Mouse (Mus musculus): ENCODE results near the gene Zfp219.

Gene Zfp219

DNA sequence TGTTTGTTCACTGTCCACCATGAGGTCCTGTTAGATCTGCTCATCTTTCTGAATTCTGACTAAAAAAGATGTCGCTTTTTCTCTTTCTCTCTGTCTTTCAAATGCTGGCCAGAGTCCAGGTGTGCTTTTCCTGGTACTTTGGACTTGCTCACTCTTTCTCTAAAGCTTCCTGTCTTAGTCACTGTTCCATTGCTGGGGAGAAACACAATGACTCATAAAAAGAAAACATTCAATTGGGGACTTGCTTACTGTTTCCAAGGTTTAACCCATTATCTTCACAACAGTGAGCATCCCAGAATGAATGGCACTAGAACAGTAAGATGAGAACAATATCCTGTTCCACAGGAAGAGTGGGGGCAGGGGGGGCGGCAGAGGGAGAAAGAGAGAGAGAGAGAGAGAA lies 60.2 kb downstream of the Zfp219 start:
- Histone ChIP-seq H3K27me3 (ENCODE audit: insufficient read depth, low read length) (no peaks in the 10 kb centered on the region), H3K4me3 (replicated peaks; ENCODE audit: low read length) (no peak overlapping the region)
- TF ChIP-seq CTCF (conservative IDR thresholded peaks at IDR 0.05; ENCODE audit: low read length) (no peak), POU5F1 (IDR thresholded peaks at IDR 0.05; ENCODE audit: borderline replicate concordance, low read length) (no peak), NANOG (IDR thresholded peaks at IDR 0.05; ENCODE audit: borderline replicate concordance, low read length) (no peak)

More for the DNA sequence above, 60.2 kb downstream of the Zfp219 start:
- Histone ChIP-seq H3K36me3 (ENCODE audit: insufficient read depth, low read length) (no peaks in the 10 kb centered on the region), H3K4me1 (replicated peaks; ENCODE audit: low read depth, low read length) (no peaks in the 10 kb centered on the region), H3K9me3 (ENCODE audit: low read length) (no peaks in the 10 kb centered on the region)
